Mouse (Mus musculus) embryonic facial prominence, embryonic 13.5 days (tissue): ENCODE data around the gene Trim27. TPM values are rescaled to one million over a fixed set of nuclear protein-coding genes. Genes with fewer than 3 reads are reported as not detected.

Experiments
- ATAC-seq: fragments of 200-750 bp; cut with Nextera tagmentation; 2 replicates; pipeline ENCODE4 v1.8.0; 2017; ENCODE audit warnings: low read depth; ENCODE audit not compliant: insufficient number of reproducible peaks, insufficient read depth, low FRiP score, low TSS enrichment
- H3K27ac ChIP-seq: fragments of 300-500 bp; sonication (generic); 2 replicates; pipeline ENCODE4 v1.5.1; 2015; ENCODE audit warnings: moderate library complexity, mild to moderate bottlenecking, inconsistent platforms
- H3K27me3 ChIP-seq: fragments of 300-500 bp; sonication (generic); 2 replicates; pipeline ENCODE4 v1.6.1; 2015; ENCODE audit warnings: mild to moderate bottlenecking, inconsistent platforms
- H3K36me3 ChIP-seq: fragments of 300-500 bp; sonication (generic); 2 replicates; pipeline ENCODE4 v1.6.1; 2015; ENCODE audit warnings: mild to moderate bottlenecking, inconsistent platforms
- H3K4me1 ChIP-seq: fragments of 300-500 bp; sonication (generic); 2 replicates; pipeline ENCODE4 v1.6.1; 2015; ENCODE audit warnings: inconsistent platforms
- H3K4me2 ChIP-seq: fragments of 300-500 bp; sonication (generic); 2 replicates; pipeline ENCODE4 v1.6.1; 2015; ENCODE audit warnings: moderate library complexity, mild to moderate bottlenecking, inconsistent platforms
- H3K4me3 ChIP-seq: fragments of 300-500 bp; sonication (generic); 2 replicates; pipeline ENCODE4 v1.5.1; 2015; ENCODE audit warnings: mild to moderate bottlenecking, inconsistent platforms
- H3K9ac ChIP-seq: fragments of 300-500 bp; sonication (generic); 2 replicates; pipeline ENCODE4 v1.6.1; 2015; ENCODE audit warnings: mild to moderate bottlenecking, inconsistent platforms
- H3K9me3 ChIP-seq: fragments of 300-500 bp; sonication (generic); 2 replicates; pipeline ENCODE4 v1.6.1; 2016; ENCODE audit warnings: inconsistent platforms
- WGBS: fragments of 180-500 bp; shearing (Covaris S2); methylation state at CpG from one replicate; pipeline ENCODE4 v1.1.7; 2015; ENCODE audit warnings: mixed read lengths; 5-methylcytosine and 5-hydroxymethylcytosine counted together
- polyA plus RNA-seq: library from polyadenylated mRNA; unstranded; fragments of >200 nt; fragmentation: Nextera tagmentation; extraction: Ambion mirVana; gene quantifications from 2 replicates; pipeline ENCODE4 v1.2.1, GENCODE M21; 2015

Gene Trim27
- polyA plus RNA-seq, 1 experiment from 2014 or later, result 143 TPM

DNA sequence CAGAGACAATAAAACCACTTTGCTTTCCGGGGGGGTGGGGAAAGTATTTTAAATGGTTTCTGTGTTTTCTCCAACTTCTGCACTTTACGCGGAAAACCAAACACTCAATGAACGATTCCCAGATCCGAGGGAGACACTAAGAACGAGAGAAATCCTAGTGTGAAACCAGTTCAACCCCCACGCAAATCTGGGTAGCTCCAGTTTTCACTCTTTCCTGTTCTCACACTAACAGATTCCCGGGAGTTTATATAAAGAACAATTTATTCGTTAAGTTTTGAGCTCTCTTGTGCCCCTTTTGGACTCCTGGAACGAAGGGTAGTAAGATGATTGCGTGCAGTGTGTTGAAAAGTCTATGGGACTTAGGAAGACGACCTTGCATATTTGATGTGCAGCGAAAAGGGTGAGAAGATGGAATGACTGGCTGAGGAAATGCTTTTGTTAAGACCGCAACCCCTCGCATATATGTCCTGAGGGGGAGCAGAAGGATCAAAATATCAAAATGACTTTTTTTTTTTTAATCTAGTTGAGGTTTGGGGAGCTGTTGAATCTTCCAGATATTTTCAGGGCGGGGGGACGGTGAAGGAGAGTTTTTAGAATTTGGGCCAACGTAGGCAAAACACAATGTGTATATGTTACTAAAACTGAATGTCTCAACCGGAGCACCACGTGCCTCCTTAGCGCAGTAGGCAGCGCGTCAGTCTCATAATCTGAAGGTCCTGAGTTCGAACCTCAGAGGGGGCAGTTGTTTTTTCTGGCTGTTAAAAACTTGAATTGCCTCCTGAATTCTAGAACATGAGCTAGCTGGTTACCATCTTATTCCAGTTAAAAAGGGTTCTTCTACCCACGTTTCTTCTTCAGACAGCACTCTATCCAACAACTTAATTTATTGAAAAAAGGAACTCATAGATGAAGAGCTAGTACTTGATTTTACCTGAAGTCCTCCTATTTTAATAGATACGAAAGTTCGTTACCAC, 12.0 kb upstream of the Trim27 start:
- WGBS, result under 1% methylated on average over 27 of the region's 27 CpGs
- peak overlapping the region; percentile 76 for H3K27ac ChIP-seq
- H3K4me2 ChIP-seq, result peak overlapping the region; percentile 92
- H3K4me3 ChIP-seq, result peak overlapping the region; percentile 64
- peak overlapping the region; percentile 65 for H3K9ac ChIP-seq
- peaks cover 11% of the 10 kb centered on the region for H3K4me1 ChIP-seq
- no peaks in the 10 kb centered on the region for H3K27me3 ChIP-seq
- H3K9me3 ChIP-seq, result no peaks in the 10 kb centered on the region
- H3K36me3 ChIP-seq, result no peaks in the 10 kb centered on the region
- ATAC-seq, result peak; percentile 63; the same call in 1 of the 2 replicates

DNA sequence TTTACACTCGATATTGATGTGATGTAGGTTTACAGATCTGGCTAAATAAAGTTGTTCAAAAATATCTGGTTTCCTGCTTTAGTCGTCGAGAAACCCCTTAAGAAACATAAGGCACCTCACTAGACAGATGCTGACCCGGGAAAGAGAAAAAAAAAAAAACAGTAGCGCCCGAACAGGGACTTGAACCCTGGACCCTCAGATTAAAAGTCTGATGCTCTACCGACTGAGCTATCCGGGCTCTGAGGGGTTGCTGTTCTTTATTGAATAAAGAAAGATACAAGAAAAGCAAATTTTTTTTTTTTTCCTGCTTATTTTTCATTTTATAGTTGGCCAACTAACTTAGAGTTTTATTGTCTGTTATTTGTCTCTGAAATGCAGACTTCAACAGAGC, 11.3 kb upstream of the Trim27 start:
- Histone ChIP-seq H3K4me3 (peak overlapping the region; percentile 64), H3K4me1 (peaks cover 15% of the 10 kb centered on the region), H3K27ac (no peak overlapping the region), H3K27me3 (no peaks in the 10 kb centered on the region), H3K9ac (no peak overlapping the region), H3K4me2 (peak overlapping the region; percentile 92), H3K36me3 (no peaks in the 10 kb centered on the region), H3K9me3 (no peaks in the 10 kb centered on the region)
- no peak for ATAC-seq
- WGBS, result 1% methylated on average over 8 of the region's 8 CpGs

DNA sequence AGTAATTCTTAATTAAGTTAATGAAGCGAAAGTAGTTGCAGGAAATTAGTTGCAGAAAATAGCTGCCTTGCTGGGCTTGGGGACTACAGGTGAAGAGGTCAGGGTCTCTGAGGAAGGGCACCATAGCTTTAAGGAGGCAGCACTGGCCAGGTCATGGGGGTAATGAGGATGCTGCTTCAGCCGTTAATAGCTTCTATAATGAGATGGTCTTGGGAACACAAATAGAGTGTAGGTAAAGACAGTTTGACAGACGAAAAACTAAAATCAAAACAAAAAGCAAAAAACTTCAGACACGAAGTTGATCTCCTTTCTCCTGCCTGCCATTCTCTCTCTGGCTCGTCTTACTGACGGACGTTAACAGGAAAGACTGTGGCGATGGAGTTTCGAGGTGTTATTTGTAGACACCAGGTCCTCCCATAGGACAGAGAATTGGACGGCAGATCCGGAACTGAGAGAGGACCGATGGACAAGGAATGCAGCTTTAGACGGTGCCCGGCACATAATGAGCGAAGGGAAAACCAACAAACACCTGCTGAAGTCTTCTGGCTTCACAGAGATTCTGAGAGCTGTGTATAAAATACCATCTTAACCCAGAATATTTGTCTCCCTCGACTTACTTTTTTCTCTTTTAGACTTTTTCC, 10.8 kb upstream of the Trim27 start:
- Histone ChIP-seq H3K27me3 (no peaks in the 10 kb centered on the region), H3K4me2 (peak overlapping the region; percentile 92), H3K4me1 (peaks cover 19% of the 10 kb centered on the region), H3K9me3 (no peaks in the 10 kb centered on the region), H3K27ac (no peak overlapping the region; the same call in 1 of the 2 replicates), H3K36me3 (no peaks in the 10 kb centered on the region), H3K4me3 (peak overlapping the region; percentile 64), H3K9ac (peak overlapping the region; percentile 67)
- ATAC-seq, result no peak
- under 1% methylated on average over 16 of the region's 16 CpGs for WGBS

DNA sequence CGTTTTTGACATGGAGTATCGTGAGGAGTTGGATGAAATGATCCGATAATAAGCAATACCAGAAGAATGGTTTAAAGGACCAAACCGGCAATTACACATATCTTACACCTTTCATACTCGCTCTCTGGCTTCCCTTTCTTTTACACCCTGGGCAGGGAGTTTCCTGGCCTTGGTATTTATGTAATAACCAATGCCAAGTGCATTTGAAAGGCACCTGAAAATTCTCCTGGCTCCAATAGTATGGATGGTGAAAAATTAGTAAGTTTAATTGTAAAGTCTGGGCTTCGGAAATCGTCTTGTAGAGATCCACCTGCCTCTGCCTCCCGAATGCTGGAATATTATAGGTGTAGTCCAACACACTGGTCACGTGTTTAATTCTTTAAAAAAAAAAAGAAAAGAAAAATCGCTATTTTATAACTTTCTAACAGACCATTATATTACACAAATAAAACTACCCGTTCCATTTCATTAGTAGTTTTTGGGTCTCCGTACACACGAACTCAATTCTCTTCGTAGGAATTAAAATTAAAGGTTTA, 10.1 kb upstream of the Trim27 start:
- ATAC-seq, result no peak

DNA sequence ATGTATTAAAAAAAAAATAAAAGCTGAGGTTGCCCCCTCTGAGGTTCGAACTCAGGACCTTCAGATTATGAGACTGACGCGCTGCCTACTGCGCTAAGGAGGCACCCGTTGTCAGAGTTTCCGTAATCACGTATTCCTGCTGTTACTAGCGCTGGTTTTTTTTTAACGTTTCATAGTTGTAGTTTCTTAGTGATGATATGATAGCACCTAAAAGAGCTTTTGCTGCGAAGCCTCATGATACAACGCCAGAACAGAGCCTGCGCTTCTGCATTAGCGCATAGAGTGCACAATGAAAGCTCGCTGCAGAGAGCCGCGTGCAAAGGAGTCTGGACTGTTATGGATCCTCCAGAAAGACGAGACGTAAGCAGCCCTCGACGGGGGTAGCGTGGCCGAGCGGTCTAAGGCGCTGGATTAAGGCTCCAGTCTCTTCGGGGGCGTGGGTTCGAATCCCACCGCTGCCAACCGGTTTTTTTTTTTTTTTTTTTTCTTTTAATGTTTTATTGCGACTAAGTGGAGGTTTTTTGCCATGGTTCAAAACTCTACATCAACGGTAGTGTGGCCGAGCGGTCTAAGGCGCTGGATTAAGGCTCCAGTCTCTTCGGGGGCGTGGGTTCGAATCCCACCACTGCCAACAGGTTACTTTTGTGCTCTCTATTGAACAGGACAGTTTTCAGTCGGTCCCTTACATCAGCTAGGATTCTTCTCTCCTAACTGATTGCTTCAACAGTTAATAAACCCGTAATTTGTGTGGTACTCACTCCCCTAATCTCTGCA, 9.4 kb upstream of the Trim27 start:
- Histone ChIP-seq H3K36me3 (no peaks in the 10 kb centered on the region), H3K9ac (peak overlapping the region; percentile 61; the same call in 1 of the 2 replicates), H3K9me3 (no peaks in the 10 kb centered on the region), H3K27ac (peak overlapping the region; percentile 62), H3K4me3 (peak overlapping the region; percentile 64), H3K27me3 (no peaks in the 10 kb centered on the region), H3K4me2 (peak overlapping the region; percentile 92), H3K4me1 (peaks cover 19% of the 10 kb centered on the region)
- peak; percentile 78 for ATAC-seq
- WGBS, result 1% methylated on average over 39 of the region's 39 CpGs

More for the DNA sequence above, 10.1 kb upstream of the Trim27 start:
- Histone ChIP-seq H3K4me3 (peak overlapping the region; percentile 64), H3K4me2 (peak overlapping the region; percentile 92), H3K27ac (no peak overlapping the region), H3K36me3 (no peaks in the 10 kb centered on the region), H3K27me3 (no peaks in the 10 kb centered on the region), H3K9me3 (no peaks in the 10 kb centered on the region), H3K9ac (peak overlapping the region; percentile 67), H3K4me1 (peaks cover 19% of the 10 kb centered on the region)
- WGBS, result 3% methylated on average over 14 of the region's 14 CpGs

DNA sequence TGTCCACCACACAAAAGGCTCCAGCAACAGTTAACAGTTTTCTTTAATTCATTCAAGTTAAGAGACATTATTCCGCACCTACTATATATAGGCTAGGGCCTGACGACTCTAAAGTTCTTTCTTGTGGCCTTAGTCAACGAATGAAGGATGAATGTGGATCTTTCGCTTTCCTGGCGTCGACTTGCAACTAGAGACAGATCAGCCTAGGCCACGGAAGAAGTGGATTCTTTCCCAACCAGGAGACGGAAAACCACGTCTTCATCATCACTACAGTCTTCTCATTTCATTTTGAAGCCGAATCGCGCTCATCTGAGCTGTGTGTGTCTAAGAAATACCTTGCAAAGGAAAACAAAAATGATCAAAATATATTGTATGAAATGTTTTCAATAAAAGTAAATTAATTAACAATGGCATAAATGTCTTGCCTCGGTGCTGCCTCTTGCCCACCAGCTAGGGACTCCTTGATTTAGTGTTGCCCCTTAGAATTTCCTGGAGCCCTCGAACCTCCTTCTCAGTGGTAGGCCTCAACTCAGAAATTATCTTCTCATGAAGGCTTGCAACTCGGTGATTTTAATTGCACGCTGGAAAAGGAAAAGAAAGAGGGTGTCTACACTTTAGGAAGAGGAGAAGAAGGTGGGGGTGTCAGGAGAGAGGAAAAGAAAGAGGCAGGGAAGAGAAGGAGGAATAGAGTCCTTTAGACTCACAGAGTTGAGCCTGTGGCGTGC, 8.7 kb upstream of the Trim27 start:
- H3K9ac ChIP-seq, result peak overlapping the region; percentile 59
- H3K4me2 ChIP-seq, result peak overlapping the region; percentile 92
- H3K27me3 ChIP-seq, result no peaks in the 10 kb centered on the region
- H3K27ac ChIP-seq, result no peak overlapping the region
- no peak for ATAC-seq
- H3K9me3 ChIP-seq, result no peaks in the 10 kb centered on the region
- H3K4me1 ChIP-seq, result peaks cover 19% of the 10 kb centered on the region
- 34% methylated on average over 17 of the region's 17 CpGs for WGBS
- H3K4me3 ChIP-seq, result peak overlapping the region; percentile 64
- H3K36me3 ChIP-seq, result no peaks in the 10 kb centered on the region

DNA sequence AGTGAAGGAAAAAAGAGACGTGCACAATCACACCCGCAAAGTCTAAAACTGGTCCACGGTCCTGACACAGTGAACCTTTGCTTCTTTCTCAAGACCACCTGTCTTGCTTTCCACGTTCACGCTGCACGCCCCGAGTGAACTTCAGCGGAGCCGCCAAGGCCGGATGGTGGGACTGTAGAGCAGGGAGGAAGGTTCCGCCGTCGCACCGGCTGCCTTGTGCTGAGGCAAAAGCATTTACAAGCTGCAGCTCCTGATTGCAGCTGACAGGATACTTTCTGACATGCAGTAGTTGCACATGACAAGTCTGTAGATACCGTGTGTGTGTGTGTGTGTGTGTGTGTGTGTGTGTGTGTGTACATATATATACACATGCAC, 8.1 kb upstream of the Trim27 start:
- ATAC-seq, result no peak
- Histone ChIP-seq H3K9me3 (no peaks in the 10 kb centered on the region), H3K27me3 (no peaks in the 10 kb centered on the region), H3K4me3 (peak overlapping the region; percentile 64), H3K36me3 (no peaks in the 10 kb centered on the region), H3K27ac (no peak overlapping the region), H3K9ac (peak overlapping the region; percentile 59), H3K4me2 (peak overlapping the region; percentile 65), H3K4me1 (peaks cover 19% of the 10 kb centered on the region)
- 6% methylated on average over 15 of the region's 15 CpGs for WGBS

DNA sequence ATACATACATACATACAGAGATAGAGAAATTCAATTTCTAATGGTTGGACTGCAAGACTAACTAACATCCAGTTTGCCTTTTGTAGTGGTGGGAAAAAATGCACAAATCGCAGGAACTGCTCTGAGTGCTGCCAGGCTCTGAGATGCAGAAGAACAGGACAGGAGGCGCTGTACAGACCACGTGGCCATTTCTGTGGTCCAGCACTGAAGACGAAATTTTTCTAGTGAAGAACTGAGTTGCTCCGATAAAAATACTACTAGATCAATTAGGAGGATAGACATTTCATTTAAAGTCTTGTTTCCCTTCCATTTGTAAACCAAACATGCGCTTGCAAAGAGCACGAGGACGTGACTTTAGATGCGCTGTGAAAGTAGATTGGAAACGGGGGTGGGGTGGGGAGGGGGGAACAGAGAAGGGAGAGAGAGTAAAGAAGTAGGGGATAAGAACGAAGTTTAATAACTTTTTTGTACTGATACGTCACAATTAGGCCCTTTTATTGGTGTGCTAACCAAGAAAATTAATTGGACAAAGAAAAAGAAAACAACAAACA, 7.6 kb upstream of the Trim27 start:
- Histone ChIP-seq H3K27me3 (no peaks in the 10 kb centered on the region), H3K36me3 (no peaks in the 10 kb centered on the region), H3K4me1 (peaks cover 19% of the 10 kb centered on the region), H3K27ac (peak overlapping the region; percentile 1; the same call in 1 of the 2 replicates), H3K9me3 (no peaks in the 10 kb centered on the region), H3K9ac (0 out of 2 replicates have a peak overlapping the region, but pooled peaks have one; percentile 27), H3K4me2 (peak overlapping the region; percentile 65), H3K4me3 (peak overlapping the region; percentile 64)
- WGBS, result under 1% methylated on average over 12 of the region's 12 CpGs
- no peak for ATAC-seq

DNA sequence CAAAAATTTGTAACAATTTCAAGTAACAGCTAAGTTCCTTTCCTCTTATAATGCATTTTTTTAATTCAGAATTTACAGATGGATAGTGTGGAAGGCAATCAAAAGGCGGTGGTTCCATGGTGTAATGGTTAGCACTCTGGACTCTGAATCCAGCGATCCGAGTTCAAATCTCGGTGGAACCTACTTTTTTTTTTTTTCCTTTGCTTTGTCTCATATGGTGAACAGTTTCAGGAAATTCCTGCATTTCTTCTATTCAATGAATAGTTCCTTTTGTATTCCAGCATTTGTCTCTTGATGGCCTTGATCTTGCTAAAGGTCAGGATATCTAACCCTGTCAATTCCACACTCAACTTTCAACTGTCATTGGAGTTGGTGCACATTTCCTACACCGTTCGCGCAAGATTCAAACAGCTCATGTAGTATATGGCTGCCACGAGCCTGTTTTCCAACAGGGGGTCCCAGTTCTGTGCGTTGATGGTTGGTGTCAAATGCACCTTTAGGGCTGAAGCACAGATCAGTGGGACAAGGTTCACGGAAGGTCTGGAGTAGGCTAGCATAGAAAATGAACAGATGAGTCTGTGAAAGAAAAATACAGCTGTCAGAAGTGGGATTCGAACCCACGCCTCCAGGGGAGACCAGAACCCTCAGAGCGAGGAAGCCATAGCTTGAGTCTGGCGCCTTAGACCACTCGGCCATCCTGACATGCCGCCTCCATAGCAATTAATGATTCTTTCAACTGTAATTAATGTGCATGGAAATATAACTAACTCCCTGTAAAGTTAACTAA, 6.8 kb upstream of the Trim27 start:
- Histone ChIP-seq H3K4me2 (peak overlapping the region; percentile 65), H3K9me3 (no peaks in the 10 kb centered on the region), H3K36me3 (no peaks in the 10 kb centered on the region), H3K27me3 (no peaks in the 10 kb centered on the region), H3K4me1 (peaks cover 19% of the 10 kb centered on the region), H3K27ac (peak overlapping the region; percentile 82), H3K9ac (peak overlapping the region; percentile 58), H3K4me3 (peak overlapping the region; percentile 64)
- no peak; the same call in 1 of the 2 replicates for ATAC-seq
- WGBS, result under 1% methylated on average over 16 of the region's 16 CpGs

DNA sequence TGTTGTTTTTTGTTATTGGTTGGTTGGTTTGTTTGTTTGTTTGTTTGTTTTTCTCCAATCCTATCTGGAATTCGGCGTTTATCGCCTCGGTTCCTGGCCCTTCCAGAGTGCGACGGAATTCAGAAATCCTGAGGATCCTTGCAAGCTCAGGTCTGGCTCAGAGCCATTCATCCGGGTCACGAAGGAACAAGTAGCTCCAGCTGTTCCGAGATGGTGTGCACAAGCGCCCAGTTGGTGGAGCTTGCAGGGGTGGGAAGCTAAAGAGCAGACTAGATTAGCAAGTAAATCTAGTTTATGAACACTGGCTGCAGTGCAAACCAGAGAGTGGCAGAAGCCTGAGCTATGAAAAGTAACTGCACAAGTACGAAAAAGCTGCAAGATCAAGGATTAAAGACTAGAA, 6.2 kb upstream of the Trim27 start:
- ATAC-seq, result peak; percentile 49; the same call in 1 of the 2 replicates
- no peaks in the 10 kb centered on the region for H3K27me3 ChIP-seq
- H3K4me3 ChIP-seq, result peak overlapping the region; percentile 64
- H3K36me3 ChIP-seq, result no peaks in the 10 kb centered on the region
- under 1% methylated on average over 11 of the region's 11 CpGs for WGBS
- H3K4me1 ChIP-seq, result peaks cover 19% of the 10 kb centered on the region
- peak overlapping the region; percentile 65 for H3K9ac ChIP-seq
- peak overlapping the region; percentile 65 for H3K4me2 ChIP-seq
- H3K27ac ChIP-seq, result peak overlapping the region; percentile 82
- no peaks in the 10 kb centered on the region for H3K9me3 ChIP-seq
